Mouse (Mus musculus) myocyte (in vitro differentiated cells): ENCODE measurements around the gene Rps6kl1.

ENCODE experiments used
- E2F4 ChIP-seq: IDR thresholded peaks from one replicate; pipeline ENCODE4 v1.6.1; 2011; ENCODE audit warnings: mild to moderate bottlenecking, control low read depth, moderate library complexity; ENCODE audit not compliant: insufficient read depth
- MAX ChIP-seq: IDR thresholded peaks from one replicate; pipeline ENCODE4 v1.6.1; 2011; ENCODE audit warnings: low read depth, mild to moderate bottlenecking, control low read depth
- MYOD1 ChIP-seq, 3 experiments: IDR thresholded peaks; one replicate each; pipeline ENCODE4 v1.6.1; 2011; ENCODE audit warnings: control low read depth in 2 of 3, low read depth in 2 of 3, mild to moderate bottlenecking in 2 of 3, moderate library complexity in 1 of 3; ENCODE audit not compliant: insufficient read length in 2 of 3, control insufficient read depth in 1 of 3
- POLR2A ChIP-seq: IDR thresholded peaks from one replicate; pipeline ENCODE4 v1.6.1; 2011; ENCODE audit warnings: low read depth, mild to moderate bottlenecking, control low read depth, moderate library complexity; ENCODE audit not compliant: insufficient read length
- POLR2AphosphoS2 ChIP-seq: IDR thresholded peaks from one replicate; pipeline ENCODE4 v1.6.1; 2011; ENCODE audit warnings: low read depth, control low read depth; ENCODE audit not compliant: insufficient read length
- USF1 ChIP-seq: IDR thresholded peaks from one replicate; pipeline ENCODE4 v1.6.1; 2011; ENCODE audit warnings: low read depth, mild to moderate bottlenecking, control low read depth, moderate library complexity

DNA sequence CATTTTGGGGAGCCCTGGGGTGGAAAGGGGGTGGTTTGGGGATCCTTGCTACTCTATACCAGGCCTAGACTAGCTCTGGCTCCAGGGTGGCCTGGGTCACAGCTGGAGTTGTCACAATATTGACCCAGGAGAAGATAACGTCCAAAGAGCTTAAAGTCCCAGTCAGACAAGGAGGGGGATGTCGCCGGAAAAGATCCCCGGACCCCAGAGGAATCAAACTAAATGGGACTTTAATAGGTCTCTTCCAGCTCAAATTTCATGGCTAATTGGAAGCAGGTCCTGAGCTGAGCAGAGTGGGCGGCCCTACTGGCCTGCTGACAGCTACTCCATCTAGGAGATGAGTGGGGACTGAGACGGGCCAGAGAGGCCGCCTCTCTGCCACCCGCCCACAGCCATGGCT, 46.9 kb upstream of the Rps6kl1 start:
- TF ChIP-seq MYOD1 (IDR thresholded peaks at IDR 0.05; ENCODE audit: control insufficient read depth in 1 of 3, insufficient read length in 2 of 3, low read depth in 2 of 3) (no peak), POLR2A (no peak), E2F4 (no peak), POLR2AphosphoS2 (no peak), MAX (no peak), USF1 (no peak)
